Mouse (Mus musculus) adrenal gland, postnatal 10 days (tissue): ENCODE results near the gene Klhdc3. TPM values are rescaled to one million over a fixed set of nuclear protein-coding genes. Genes with fewer than 3 reads are reported as not detected.
A peak's percentile ranks its signal among the peaks of the same experiment; 100 is the strongest.

Experiments
- DNase-seq: peaks from one replicate; pipeline ENCODE4 v3.0.0; 2021; ENCODE audit warnings: mixed read lengths
- total RNA-seq, 2 experiments: library from RNA; stranded (reverse); gene quantifications; 2 replicates each; pipeline ENCODE4 v1.2.3; 2021

Klhdc3 gene
- total RNA-seq, 2 experiments from 2014 or later: 97.0 to 110 TPM

DNA sequence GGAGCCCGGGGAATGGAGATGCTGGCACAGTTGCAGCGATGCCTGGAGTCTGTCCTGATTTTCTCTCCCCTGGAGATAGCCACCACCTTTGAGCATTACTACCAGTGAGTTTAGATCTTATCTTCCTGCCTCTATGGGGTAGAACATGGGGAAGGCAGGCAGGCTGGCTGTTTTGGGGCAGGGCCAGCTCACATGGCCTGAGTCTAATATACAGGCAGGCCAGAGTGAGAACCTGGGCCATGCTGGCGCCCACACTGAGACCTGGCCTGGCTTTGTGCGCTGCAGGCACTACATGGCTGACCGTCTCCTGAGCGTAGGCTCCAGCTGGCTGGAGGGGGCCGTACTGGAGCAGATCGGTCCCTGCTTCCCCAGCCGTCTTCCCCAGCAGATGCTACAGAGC lies 19.4 kb downstream of the Klhdc3 start:
- DNase-seq: no peak

- no peak for DNase-seq
Observed at GRCm38 (mm10) chr17:46656054-46656453, 24.7 kb downstream of the Klhdc3 start.

- no peak for DNase-seq
Observed at GRCm38 (mm10) chr17:46651755-46652547, 28.8 kb downstream of the Klhdc3 start.

GRCm38 (mm10) chr17:46651292-46651691 lies 29.4 kb downstream of the Klhdc3 start:
- no peak for DNase-seq

DNA sequence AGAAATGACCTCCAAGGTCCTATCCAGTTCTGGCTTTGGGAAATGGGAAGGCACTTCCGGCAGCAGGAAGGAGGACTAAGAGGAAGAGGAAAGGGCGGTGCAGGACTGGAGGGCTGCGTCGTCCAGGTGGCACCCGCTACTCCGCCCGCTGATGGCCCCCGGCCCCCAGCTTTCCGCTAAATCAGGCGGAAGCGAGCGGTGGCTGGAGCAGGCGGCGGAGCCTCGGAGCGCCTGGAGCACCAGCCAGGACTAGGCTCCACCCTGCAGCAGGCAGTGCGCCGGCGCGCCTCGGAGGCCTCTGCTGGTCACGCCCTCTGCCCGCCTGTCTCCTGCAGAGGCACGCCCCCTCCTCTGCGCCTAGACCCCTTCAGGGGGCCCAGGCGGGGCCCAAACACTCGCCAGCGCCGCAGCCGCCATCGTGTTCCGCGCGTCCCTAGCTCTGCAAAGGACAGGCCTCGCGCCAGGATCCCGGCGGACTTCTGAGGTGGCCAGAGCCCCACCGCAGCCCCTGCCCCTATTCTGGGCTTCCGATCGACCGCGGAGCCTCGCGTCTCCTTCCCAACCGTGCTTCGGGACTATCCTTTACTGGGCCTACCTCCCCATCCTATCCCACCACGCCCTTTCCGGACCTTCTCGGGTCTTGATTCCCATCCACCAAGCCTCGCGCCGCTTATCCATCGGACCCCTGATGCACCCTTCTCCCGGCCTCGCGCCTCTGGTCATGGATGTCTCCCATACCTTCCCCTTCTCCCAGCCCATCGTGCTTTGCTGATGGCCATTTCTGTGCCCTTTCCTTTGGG lies 30.3 kb downstream of the Klhdc3 start, which contains the start of gene Cul7:
Gene Cul7, plus strand, starts transcription at position 106 of the 800 bp plus-strand sequence.
- peak; percentile 95 for DNase-seq

GRCm38 (mm10) chr17:46649811-46650210 lies 30.9 kb downstream of the Klhdc3 start:
- DNase-seq: peak; percentile 43

DNA sequence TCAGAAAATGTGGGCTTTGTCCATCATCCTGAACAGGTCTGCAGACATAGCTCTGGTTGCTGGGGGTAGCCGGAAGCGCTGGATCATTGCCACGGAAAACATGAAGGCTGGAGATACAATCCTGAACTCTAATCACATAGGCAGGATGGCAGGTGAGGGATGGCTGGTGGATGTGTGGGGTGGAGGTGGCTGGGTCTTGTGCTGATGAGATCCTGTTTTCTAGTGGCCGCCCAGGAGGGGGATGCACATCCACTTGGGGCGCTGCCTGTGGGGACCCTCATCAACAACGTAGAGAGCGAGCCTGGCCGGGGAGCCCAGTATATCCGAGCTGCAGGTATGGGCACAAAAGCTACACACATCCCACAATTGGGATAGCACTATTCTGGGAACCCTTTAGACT lies 32.3 kb downstream of the Klhdc3 start:
- no peak for DNase-seq

GRCm38 (mm10) chr17:46647279-46647678 lies 33.4 kb downstream of the Klhdc3 start:
- DNase-seq: no peak

DNA sequence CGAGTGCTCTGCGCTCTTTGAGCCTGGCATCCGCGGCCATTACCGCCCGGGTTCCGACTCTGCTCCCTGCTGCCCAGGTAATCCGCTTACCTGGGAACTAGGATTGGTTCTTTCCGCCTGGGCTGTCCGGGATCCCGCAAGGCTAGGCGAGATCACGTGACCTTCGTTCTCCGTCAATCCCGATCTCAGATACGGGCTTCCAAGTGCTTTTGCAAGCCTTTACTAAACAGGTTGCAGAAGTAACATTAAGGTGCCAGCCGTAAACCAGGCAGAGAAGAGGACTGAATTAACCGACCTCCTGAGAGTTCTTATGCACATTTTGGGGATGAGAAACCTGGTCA lies 34.4 kb downstream of the Klhdc3 start:
- no peak for DNase-seq

GRCm38 (mm10) chr17:46645561-46646321 lies 35.0 kb downstream of the Klhdc3 start, which contains the start of the genes Klc4 and Mrpl2:
Gene Klc4 (minus strand): TSS chr17:46646022.
Gene Mrpl2 (plus strand): TSS chr17:46646229.
- peak; percentile 99 for DNase-seq

- DNase-seq: peak; percentile 83
Observed at GRCm38 (mm10) chr17:46644916-46645475, 35.7 kb downstream of the Klhdc3 start.

GRCm38 (mm10) chr17:46644152-46644805 lies 36.4 kb downstream of the Klhdc3 start:
- DNase-seq: no peak

- no peak for DNase-seq
Observed at GRCm38 (mm10) chr17:46642060-46642459, 38.7 kb downstream of the Klhdc3 start.

DNA sequence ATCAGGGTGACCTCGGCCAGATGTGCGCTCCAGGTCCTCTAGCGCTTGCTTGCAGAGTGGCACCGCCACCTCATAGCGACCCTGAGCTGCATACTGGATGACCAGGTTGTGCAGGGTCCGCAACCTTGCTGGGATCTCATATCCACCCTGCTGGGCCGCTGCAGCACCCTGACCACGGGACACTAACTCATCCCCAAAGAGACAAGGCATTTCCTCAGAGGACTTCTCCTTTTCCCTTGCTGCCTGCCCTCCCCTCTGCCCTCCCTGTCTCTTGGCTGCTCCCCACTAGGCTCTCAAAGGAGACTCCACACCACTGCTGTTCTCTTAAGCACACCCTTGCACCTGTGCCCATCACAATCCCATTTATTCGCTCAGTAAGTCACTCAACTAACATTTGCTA lies 40.8 kb downstream of the Klhdc3 start:
- DNase-seq: no peak

- peak; percentile 75 for DNase-seq
Observed at GRCm38 (mm10) chr17:46636831-46637523, 43.7 kb downstream of the Klhdc3 start.

DNA sequence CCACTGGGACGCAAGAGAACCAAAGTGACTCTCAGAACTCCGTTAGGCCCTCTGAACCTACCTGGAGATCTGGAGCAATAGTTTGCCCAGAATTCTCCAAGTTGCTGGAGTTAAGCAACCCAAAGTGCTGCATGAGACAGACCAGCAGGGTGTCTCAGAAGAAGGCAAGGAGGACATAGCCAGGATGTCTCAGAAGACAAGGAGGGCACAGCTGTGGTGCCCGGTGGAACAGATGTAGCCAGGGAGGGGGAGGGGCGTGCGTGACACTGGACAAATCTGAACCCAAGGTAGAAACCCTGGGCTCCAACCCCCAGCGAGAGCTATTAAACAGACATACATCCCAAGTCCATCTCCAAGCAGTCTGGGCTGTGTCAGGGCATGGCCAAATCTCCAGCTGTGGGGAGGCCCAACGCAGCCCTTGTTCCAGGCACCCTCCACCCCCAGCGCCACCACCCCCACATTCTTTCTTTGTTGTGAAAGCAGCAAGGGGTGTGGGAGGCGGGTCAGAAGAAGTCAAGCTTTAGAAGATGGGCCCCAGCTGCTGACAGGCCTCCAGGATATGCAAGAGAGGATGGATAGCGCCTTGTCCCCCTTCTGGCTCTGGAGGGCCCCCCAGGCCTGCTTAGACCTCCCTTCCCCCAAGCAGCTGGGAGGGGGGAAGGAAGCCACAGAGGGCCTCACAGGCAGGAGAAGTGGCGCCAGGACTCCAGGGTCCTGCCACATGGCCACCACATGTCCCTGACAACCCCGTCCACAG lies 50.9 kb downstream of the Klhdc3 start:
- DNase-seq: peak; percentile 40

DNA sequence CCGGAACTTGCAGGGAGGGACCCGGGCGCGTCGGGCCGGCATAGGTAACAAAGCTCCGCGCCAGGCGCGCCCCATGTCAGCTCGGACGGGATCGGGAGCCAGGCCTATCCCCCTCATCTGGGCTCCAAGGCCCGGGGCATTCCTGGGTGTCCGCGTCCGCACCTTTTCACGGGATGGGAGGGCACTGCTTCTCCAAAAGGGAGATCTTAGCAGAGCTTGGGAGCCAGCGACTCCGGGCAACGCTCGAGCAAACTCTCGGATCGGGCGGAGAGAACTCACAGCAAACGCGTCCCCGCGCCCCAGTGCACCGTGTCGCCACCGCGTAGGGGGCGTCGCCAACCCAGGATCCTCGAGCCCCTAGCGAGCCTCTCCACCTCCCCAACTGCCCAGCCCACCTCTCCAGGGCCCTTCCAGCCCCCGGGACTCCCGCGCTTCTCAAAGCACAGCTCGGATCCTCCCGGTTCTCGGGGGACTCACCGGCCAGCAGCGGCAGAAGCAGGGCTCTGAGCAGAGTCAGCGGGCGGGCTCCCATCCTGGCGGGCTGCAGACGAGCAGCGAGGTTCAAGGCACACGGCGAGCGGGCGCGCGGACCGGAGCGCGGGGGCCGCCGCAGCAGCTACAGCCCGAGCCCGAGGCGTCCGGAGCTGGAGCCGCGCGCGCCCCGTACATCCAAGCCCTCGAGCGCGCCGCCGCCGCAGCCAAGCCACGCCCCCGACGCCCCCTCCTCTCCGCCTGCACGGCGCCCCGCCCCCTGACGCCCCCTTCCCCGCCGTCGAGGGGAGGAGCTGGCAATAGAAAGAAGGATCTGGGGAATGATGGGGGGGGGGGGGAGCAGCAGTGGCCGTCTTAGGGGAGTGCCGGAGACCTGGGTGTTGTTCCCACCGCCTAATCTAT lies 51.7 kb downstream of the Klhdc3 start, which contains the start of gene Ptk7:
Gene Ptk7, minus strand, starts transcription at position 714 of the 894 bp plus-strand sequence.
- peak; percentile 84 for DNase-seq

GRCm38 (mm10) chr17:46628471-46628790 lies 52.3 kb downstream of the Klhdc3 start:
- no peak for DNase-seq

DNA sequence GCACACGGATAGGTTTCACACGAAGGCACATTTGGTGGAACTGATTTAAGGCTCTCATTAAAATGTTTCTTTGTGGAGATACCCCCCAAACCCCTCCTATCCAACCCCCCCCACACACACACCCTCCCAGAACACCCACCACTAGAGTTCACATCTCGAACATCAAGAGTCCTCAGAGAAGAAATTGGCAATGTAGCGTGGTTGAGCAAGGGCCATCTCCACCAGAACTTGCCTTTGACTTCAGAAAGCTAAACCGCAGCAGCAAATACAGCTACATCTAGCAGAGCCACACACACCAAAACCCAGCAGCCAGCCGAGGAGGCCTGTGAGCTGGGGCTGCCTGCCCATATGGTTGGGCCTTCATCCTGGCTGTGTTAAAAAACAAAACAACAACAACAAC lies 53.3 kb downstream of the Klhdc3 start:
- DNase-seq: no peak
